Mouse (Mus musculus) forebrain, embryonic 16.5 days (tissue): ENCODE data around the gene Zfp534. TPM values are rescaled to one million over a fixed set of nuclear protein-coding genes. Genes with fewer than 3 reads are reported as not detected.
A peak's percentile ranks its signal among the peaks of the same experiment; 100 is the strongest.
"Not testable (repeated sequence)": the region's sequence is repeated elsewhere in the genome, so short reads cannot be mapped to it uniquely, and the experiment has no call there.

ENCODE experiments used
- ATAC-seq: fragments of 200-750 bp; cut with Nextera tagmentation; 2 replicates; pipeline ENCODE4 v1.8.0; 2017; ENCODE audit warnings: mild to moderate bottlenecking, moderate library complexity
- H3K27ac ChIP-seq: fragments of 300-500 bp; sonication (generic); 2 replicates; pipeline ENCODE4 v1.5.1; 2014; ENCODE audit warnings: low read length, control low read depth
- H3K27me3 ChIP-seq: fragments of 300-500 bp; sonication (generic); replicated peaks from 2 replicates; pipeline ENCODE4 v1.6.1; 2014; ENCODE audit warnings: low read length; ENCODE audit not compliant: control insufficient read depth, insufficient read depth
- H3K36me3 ChIP-seq: fragments of 300-500 bp; sonication (generic); 2 replicates; pipeline ENCODE4 v1.6.1; 2014; ENCODE audit not compliant: control insufficient read depth, insufficient read depth
- H3K4me1 ChIP-seq: fragments of 300-500 bp; sonication (generic); replicated peaks from 2 replicates; pipeline ENCODE4 v1.6.1; 2014; ENCODE audit warnings: low read length; ENCODE audit not compliant: control insufficient read depth, insufficient read depth
- H3K4me2 ChIP-seq: fragments of 300-500 bp; sonication (generic); 2 replicates; pipeline ENCODE4 v1.6.1; 2014; ENCODE audit warnings: mild to moderate bottlenecking, low read length, control low read depth
- H3K4me3 ChIP-seq: fragments of 300-500 bp; sonication (generic); replicated peaks from 2 replicates; pipeline ENCODE4 v1.5.1; 2014; ENCODE audit warnings: mild to moderate bottlenecking, low read length, control low read depth
- H3K9ac ChIP-seq: fragments of 300-500 bp; sonication (generic); replicated peaks from 2 replicates; pipeline ENCODE4 v1.6.1; 2014; ENCODE audit warnings: low read depth, low read length, control low read depth
- H3K9me3 ChIP-seq: fragments of 300-500 bp; sonication (generic); 2 replicates; pipeline ENCODE4 v1.6.1; 2016; ENCODE audit warnings: low read length; ENCODE audit not compliant: control insufficient read depth
- WGBS: fragments of 180-500 bp; shearing (Covaris S2); extraction: QIAGEN DNeasy Blood & Tissue Kit; methylation state at CpG from one replicate; pipeline ENCODE4 v1.1.7; 2014; 5-methylcytosine and 5-hydroxymethylcytosine counted together
- polyA plus RNA-seq: library from polyadenylated mRNA; unstranded; fragments of >200 nt; fragmentation: Nextera tagmentation; extraction: Ambion mirVana; gene quantifications from 2 replicates; pipeline ENCODE4 v1.2.1, GENCODE M21; 2015

Gene Zfp534
- not detected in 2 replicates for polyA plus RNA-seq

- ATAC-seq: not testable (repeated sequence)
- WGBS: 58% methylated on average over 1 of the region's 3 CpGs
Measured at GRCm38 (mm10) chr4:147702453-147702852, at the start of gene Zfp534. TSS of gene Zfp534 (minus strand) at chr4:147702553.

GRCm38 (mm10) chr4:147746255-147746654, 43.9 kb upstream of the Zfp534 start:
- H3K4me3 ChIP-seq, H3K9ac ChIP-seq, H3K27me3 ChIP-seq, H3K9me3 ChIP-seq, H3K27ac ChIP-seq, H3K36me3 ChIP-seq, H3K4me1 ChIP-seq, H3K4me2 ChIP-seq, ATAC-seq: not testable (repeated sequence)
- WGBS: 94% methylated on average over 14 of the region's 15 CpGs

More at GRCm38 (mm10) chr4:147702453-147702852, at the start of gene Zfp534:
- H3K9ac ChIP-seq, H3K27ac ChIP-seq, H3K4me1 ChIP-seq, H3K27me3 ChIP-seq, H3K36me3 ChIP-seq, H3K4me2 ChIP-seq, H3K4me3 ChIP-seq, H3K9me3 ChIP-seq: not testable (repeated sequence)

GRCm38 (mm10) chr4:147738636-147739369, 36.5 kb upstream of the Zfp534 start:
- H3K4me1 ChIP-seq, H3K27ac ChIP-seq, H3K27me3 ChIP-seq, ATAC-seq, H3K9me3 ChIP-seq, H3K36me3 ChIP-seq, H3K9ac ChIP-seq: not testable (repeated sequence)
- peak overlapping the region; percentile 32 for H3K4me3 ChIP-seq
- 35% methylated on average over 52 of the region's 63 CpGs for WGBS
- peak overlapping the region; percentile 34 for H3K4me2 ChIP-seq

GRCm38 (mm10) chr4:147655245-147655644, 47.1 kb downstream of the Zfp534 start:
- H3K9ac ChIP-seq, H3K9me3 ChIP-seq, H3K4me2 ChIP-seq, H3K27ac ChIP-seq, H3K4me1 ChIP-seq, H3K27me3 ChIP-seq, ATAC-seq, H3K4me3 ChIP-seq, H3K36me3 ChIP-seq: not testable (repeated sequence)
- 86% methylated on average over 4 of the region's 5 CpGs for WGBS

- not testable (repeated sequence) for H3K27ac ChIP-seq, H3K4me2 ChIP-seq
- whole genome bisulfite sequencing: no CpG with 5 or more reads among the region's 3 CpGs
Measured at GRCm38 (mm10) chr4:147647407-147647806, 54.9 kb downstream of the Zfp534 start.

GRCm38 (mm10) chr4:147642413-147642812, 59.9 kb downstream of the Zfp534 start, which contains the start of gene Zfp979:
TSS of gene Zfp979 (minus strand) at chr4:147642513.
- H3K36me3 ChIP-seq, H3K4me3 ChIP-seq, H3K9me3 ChIP-seq, H3K27ac ChIP-seq, H3K9ac ChIP-seq, H3K4me1 ChIP-seq, H3K4me2 ChIP-seq, H3K27me3 ChIP-seq, ATAC-seq: not testable (repeated sequence)
- no CpG with 5 or more reads among the region's 6 CpGs for WGBS

More at GRCm38 (mm10) chr4:147647407-147647806, 54.9 kb downstream of the Zfp534 start:
- not testable (repeated sequence) for H3K27me3 ChIP-seq, H3K4me1 ChIP-seq, H3K36me3 ChIP-seq, H3K9me3 ChIP-seq, H3K4me3 ChIP-seq, H3K9ac ChIP-seq, ATAC-seq

GRCm38 (mm10) chr4:147641932-147642331, 60.4 kb downstream of the Zfp534 start:
- H3K27me3 ChIP-seq, H3K9ac ChIP-seq, H3K4me2 ChIP-seq, H3K9me3 ChIP-seq, H3K4me3 ChIP-seq, H3K27ac ChIP-seq, ATAC-seq, H3K4me1 ChIP-seq, H3K36me3 ChIP-seq: not testable (repeated sequence)
- WGBS: 54% methylated on average over 2 of the region's 3 CpGs

- ATAC-seq, H3K4me2 ChIP-seq, H3K36me3 ChIP-seq, H3K27me3 ChIP-seq, H3K27ac ChIP-seq, H3K9ac ChIP-seq, H3K4me1 ChIP-seq, H3K4me3 ChIP-seq, H3K9me3 ChIP-seq: not testable (repeated sequence)
- no CpG with 5 or more reads among the region's 2 CpGs for WGBS
Measured at GRCm38 (mm10) chr4:147633818-147634262, 68.5 kb downstream of the Zfp534 start.
